Mouse (Mus musculus) limb, embryonic 12.5 days (tissue): ENCODE results near the gene Arhgap22. TPM values are rescaled to one million over a fixed set of nuclear protein-coding genes. Genes with fewer than 3 reads are reported as not detected.

ENCODE experiments used
- ATAC-seq: fragments of 200-750 bp; cut with Nextera tagmentation; 2 replicates; pipeline ENCODE4 v1.8.0; 2017; ENCODE audit warnings: low read depth, moderate TSS enrichment; ENCODE audit not compliant: insufficient number of reproducible peaks, insufficient read depth, low FRiP score, low TSS enrichment
- H3K27ac ChIP-seq: fragments of 300-500 bp; sonication (generic); 2 replicates; pipeline ENCODE4 v1.5.1; 2016; ENCODE audit warnings: mild to moderate bottlenecking, moderate library complexity
- H3K27me3 ChIP-seq: fragments of 300-500 bp; sonication (generic); 2 replicates; pipeline ENCODE4 v1.6.1; 2016; ENCODE audit warnings: mild to moderate bottlenecking, moderate library complexity
- H3K36me3 ChIP-seq: fragments of 300-500 bp; sonication (generic); 2 replicates; pipeline ENCODE4 v1.6.1; 2016; ENCODE audit warnings: mild to moderate bottlenecking, moderate library complexity
- H3K4me1 ChIP-seq: fragments of 300-500 bp; sonication (generic); replicated peaks from 2 replicates; pipeline ENCODE4 v1.6.1; 2016
- H3K4me2 ChIP-seq: fragments of 300-500 bp; sonication (generic); 2 replicates; pipeline ENCODE4 v1.6.1; 2016; ENCODE audit warnings: mild to moderate bottlenecking, moderate library complexity
- H3K4me3 ChIP-seq: fragments of 300-500 bp; sonication (generic); replicated peaks from 2 replicates; pipeline ENCODE4 v1.5.1; 2016; ENCODE audit warnings: mild to moderate bottlenecking
- H3K9ac ChIP-seq: fragments of 300-500 bp; sonication (generic); replicated peaks from 2 replicates; pipeline ENCODE4 v1.6.1; 2016; ENCODE audit warnings: mild to moderate bottlenecking, moderate library complexity
- H3K9me3 ChIP-seq: fragments of 300-500 bp; sonication (generic); 2 replicates; pipeline ENCODE4 v1.6.1; 2016; ENCODE audit warnings: mild to moderate bottlenecking, moderate library complexity
- WGBS: fragments of 180-500 bp; shearing (Covaris S2); methylation state at CpG from one replicate; pipeline ENCODE4 v1.1.7; 2016; 5-methylcytosine and 5-hydroxymethylcytosine counted together
- polyA plus RNA-seq: library from polyadenylated mRNA; unstranded; fragments of >200 nt; fragmentation: Nextera tagmentation; extraction: Ambion mirVana; gene quantifications from 2 replicates; pipeline ENCODE4 v1.2.1, GENCODE M21; 2016

Arhgap22 gene
- polyA plus RNA-seq, 1 experiment from 2014 or later = 5.2 TPM

DNA sequence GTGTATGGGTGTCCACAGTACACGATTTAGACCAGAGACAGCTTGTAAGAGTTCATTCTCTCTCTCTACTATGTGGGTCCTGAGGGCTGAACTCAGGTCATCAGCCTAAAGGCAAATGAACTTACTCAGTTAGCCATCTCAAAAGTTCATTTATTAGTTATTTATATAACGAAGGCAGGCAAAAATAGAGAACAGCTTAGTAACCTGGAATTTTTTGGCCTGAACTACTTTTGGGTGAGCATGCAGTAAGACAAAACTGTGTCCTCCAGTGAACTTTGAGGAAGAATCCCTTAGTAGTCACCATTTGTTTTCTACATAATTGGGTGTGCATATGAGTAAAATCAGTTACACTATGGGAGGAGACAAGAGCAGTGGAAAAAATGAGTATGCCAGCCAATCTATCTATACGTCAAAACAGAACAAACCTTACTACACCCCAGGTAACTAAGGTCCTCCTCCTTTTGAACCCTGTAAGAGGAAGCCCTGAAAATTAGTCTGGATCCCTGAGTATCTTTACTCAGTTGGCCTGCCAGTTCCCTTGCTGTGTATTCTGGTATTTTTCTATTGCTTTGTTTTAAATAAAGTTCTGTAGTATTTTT is 204.6 kb downstream of the Arhgap22 start:
- no peak overlapping the region for H3K9ac ChIP-seq
- H3K4me3 ChIP-seq = no peak overlapping the region
- no peaks in the 10 kb centered on the region for H3K36me3 ChIP-seq
- ATAC-seq = no peak
- H3K4me1 ChIP-seq = 0 out of 2 replicates have a peak, but pooled peaks cover 4% of the 10 kb centered on the region
- no peaks in the 10 kb centered on the region for H3K9me3 ChIP-seq
- H3K27me3 ChIP-seq = no peaks in the 10 kb centered on the region
- no peak overlapping the region for H3K4me2 ChIP-seq
- 90% methylated on average over 3 of the region's 3 CpGs for WGBS
- H3K27ac ChIP-seq = no peak overlapping the region

Other genes with a start within 250 kb of the Arhgap22 start
- 0.40 and 0.51 TPM in 2 replicates for gene Lrrc18, start 222.6 kb upstream of the Arhgap22 start, polyA plus RNA-seq
- 0.15 and 0.17 TPM in 2 replicates for gene Wdfy4, start 28.5 kb upstream of the Arhgap22 start, polyA plus RNA-seq
- 20.6 and 23.4 TPM in 2 replicates for gene Mapk8, start 233.1 kb downstream of the Arhgap22 start, polyA plus RNA-seq